Mouse (Mus musculus): ENCODE measurements around the gene Tmem44. TPM values are rescaled to one million over a fixed set of nuclear protein-coding genes. Genes with fewer than 3 reads are reported as not detected.
"Not testable (repeated sequence)": the region's sequence is repeated elsewhere in the genome, so short reads cannot be mapped to it uniquely, and the experiment has no call there.

Gene Tmem44
- polyA plus RNA-seq, 1 experiment, result 6.2 TPM

DNA sequence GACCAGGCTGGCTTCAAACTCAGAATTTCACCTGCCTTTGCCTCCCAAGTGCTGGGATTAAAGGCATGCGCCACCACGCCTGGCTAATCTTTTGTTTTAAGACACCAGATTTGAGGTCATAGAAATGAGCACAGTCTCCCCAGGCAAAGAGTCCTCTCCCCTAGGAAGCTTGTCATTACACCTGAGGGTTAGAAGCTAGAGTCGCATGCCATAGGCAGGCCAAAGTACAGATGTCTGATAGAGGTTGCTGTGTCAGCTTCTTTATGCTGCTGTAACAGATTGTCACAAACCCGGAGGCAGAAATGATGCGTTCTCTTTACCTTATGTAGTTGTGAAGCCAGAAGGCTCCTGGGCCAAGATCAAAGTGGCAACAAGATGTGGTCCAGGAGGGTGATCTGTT is 53.3 kb downstream of the Tmem44 start:
- no peak for DNase-seq (ENCODE audit: low spot score)

DNA sequence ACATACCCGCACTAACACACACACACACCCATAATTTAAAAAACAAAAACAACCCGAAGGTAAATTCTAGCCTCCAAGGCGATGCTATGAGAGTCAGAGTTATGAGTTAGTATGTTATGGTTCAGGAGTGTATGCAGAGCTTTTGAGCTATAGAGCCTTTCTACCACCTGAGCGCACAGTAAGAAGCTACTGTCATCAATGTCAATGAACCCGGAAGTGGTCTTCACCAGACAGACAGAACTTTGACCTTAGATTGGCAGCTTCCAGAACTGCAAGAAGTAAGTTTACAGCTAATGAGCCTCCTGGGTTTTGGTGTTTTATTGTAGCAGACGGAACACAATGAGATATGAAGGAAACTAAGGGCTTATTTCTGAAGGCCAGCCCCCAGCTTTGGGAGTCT is 55.8 kb downstream of the Tmem44 start:
- DNase-seq (ENCODE audit: low spot score), result no peak

DNA sequence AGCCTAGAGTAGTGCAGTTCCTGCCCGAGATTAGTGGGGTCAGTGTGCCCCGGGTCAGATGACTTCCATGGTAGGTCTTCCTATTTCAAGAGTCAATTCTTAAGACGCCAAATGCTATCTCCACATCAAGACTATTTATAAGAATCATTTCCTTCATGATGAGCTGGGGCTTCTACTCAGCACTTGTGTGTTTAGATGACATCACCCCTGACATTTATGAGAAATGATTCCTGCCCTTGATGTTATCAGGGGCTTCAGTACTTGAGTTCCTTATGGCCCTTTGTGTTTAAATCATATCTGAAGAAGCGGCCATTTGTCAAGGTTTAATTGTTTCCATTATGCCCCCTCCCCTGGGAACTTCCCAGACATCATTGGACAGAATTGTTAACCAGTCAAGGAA is 58.9 kb downstream of the Tmem44 start:
- DNase-seq (ENCODE audit: low spot score), result no peak

GRCm38 (mm10) chr16:30490791-30491190 is 59.9 kb downstream of the Tmem44 start:
- DNase-seq (ENCODE audit: low spot score), result no peak

GRCm38 (mm10) chr16:30490316-30490715 is 60.3 kb downstream of the Tmem44 start:
- no peak for DNase-seq (ENCODE audit: low spot score)

GRCm38 (mm10) chr16:30489662-30490061 is 61.0 kb downstream of the Tmem44 start:
- DNase-seq (ENCODE audit: low spot score), result no peak

- DNase-seq (ENCODE audit: low spot score), result no peak
Observed at GRCm38 (mm10) chr16:30486498-30486897, 64.1 kb downstream of the Tmem44 start.

DNA sequence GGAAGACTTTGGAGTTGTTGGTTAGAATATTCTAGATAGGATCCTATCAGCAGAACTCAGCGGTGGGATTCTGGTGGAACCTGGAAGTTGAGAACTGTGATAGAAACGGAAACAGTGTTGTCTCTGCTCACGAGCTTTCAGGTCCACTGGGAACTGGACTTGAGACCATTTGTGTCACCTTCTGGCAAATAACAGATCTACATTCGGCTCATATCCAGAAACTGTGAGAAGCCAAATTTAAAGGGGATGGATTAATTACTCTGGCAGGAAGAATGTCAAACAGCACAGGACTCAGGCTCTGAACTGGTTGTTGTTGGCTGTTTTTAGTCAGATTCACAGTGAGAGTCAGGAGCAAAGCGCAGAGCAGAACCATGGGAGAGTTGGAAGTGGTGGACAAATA is 72.9 kb downstream of the Tmem44 start:
- no peak for DNase-seq (ENCODE audit: low spot score)

DNA sequence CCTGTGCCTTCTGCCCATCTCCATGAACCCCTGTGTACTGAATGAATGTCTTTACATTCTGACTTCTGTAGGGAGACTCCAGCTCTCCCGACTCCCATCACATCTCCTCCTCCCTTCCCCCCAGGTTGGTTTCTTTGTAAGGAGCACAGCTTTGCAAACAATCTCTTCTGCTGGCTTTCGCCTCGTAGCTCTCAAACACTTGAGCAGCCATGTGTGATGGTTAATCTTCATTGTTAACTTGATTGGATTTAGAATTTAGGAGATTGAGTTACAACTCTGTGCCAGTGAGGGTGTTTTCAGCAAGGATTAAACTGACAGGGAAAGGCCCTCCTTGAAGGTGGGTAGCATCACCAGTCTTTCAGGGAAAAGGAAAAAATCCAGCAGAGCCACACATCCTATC is 73.6 kb downstream of the Tmem44 start:
- DNase-seq (ENCODE audit: low spot score), result no peak

DNA sequence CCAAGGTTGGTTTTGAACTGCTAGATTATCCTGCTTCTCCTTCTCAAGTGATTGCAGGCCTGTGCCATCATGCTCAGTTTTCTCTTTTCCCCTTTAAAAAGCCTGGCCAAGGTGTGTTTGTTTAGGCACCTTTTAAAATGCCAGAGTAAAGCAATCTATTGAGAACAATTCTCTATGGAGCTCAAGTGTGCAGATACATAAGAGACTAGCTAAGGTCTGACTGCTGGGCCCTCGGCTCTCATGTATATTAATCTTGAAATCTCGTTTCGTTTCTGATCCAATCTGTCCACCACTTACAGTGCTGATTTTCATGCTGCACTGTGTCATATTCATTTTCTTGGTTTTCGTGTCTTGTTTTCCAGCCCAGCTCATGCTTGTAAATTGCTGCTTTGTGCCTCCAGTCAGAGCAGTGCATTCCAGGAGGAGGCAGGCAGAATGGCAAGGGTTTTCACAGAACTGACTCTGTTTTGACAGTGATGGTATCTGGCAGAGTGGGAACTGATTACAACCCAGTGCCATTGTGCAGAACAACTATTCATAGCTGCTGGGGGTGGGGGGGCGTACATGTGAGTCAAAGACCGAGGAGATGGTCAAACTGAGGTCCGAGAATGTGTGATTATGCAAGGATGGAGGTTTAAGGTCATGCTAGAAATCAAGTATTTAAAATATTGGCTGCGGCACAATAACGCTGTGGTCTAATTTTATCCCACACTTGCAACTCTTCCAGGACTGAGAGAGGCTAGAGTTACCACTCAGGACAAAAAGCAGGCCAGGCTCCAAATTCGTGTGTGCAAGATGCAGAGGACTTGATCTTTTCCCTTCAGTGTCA is 74.8 kb downstream of the Tmem44 start:
- no peak for DNase-seq (ENCODE audit: low spot score)

- no peak for DNase-seq (ENCODE audit: low spot score)
Observed at GRCm38 (mm10) chr16:30472447-30472846, 78.2 kb downstream of the Tmem44 start.

DNA sequence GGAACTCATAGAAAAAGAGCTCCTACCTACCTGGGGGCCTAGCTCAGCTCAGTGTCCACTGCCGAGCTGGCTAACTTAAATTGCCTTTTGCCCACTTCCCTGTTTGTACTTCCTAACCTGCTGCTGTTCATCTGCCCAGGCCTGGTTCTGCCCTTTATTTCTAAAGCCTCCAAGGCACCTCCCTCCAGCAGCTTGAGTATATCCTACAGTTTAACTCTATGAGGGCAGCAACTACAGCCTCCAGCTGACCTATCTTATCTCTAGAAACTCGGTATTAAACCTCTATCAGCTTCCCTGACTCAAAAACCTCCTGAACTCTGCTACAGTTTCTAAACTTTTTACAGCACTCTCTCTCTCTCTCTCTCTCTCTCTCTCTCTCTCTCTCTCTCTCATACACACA is 78.7 kb downstream of the Tmem44 start:
- DNase-seq (ENCODE audit: low spot score), result no peak

DNA sequence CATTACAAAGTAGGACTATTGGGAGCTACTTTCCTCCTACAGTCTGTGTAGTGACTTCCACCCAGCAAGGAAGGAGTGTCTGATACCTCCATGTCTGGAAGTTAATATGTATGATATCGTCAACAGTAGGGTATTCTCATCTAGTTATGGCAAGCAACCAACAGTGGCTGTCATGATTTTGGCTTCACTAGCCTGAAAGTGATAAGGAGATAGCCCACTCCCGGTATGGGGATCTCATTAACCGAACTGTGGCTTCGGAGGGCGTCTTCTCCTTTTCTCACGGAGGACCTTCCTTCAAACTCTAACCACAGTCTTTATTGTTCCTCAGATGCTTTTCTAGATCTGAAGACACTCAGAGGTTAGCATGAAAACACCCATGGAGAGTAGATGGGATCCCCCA is 81.7 kb downstream of the Tmem44 start:
- DNase-seq (ENCODE audit: low spot score), result no peak

GRCm38 (mm10) chr16:30465680-30466298 is 84.9 kb downstream of the Tmem44 start:
- DNase-seq (ENCODE audit: low spot score), result no peak

GRCm38 (mm10) chr16:30464742-30465141 is 85.9 kb downstream of the Tmem44 start:
- DNase-seq (ENCODE audit: low spot score), result not testable (repeated sequence)

Other genes with a start within 250 kb of the Tmem44 start
- 0.13 and 0.15 TPM in 2 replicates for gene Gp5, start 240.1 kb downstream of the Tmem44 start, polyA plus RNA-seq (2012; rRNA removed)
- 42.8 and 45.2 TPM in 2 replicates for gene Atp13a3, start 144.9 kb downstream of the Tmem44 start, polyA plus RNA-seq (2012; rRNA removed)
- gene Lsg1, start 36.8 kb upstream of the Tmem44 start, polyA plus RNA-seq (2012; rRNA removed), result 22.0 and 22.5 TPM in 2 replicates
- 9.3 and 9.7 TPM in 2 replicates for gene Fam43a, start 48.9 kb upstream of the Tmem44 start, polyA plus RNA-seq (2012; rRNA removed)

Measured in urinary bladder, adult 2 months (tissue).